Mouse (Mus musculus): ENCODE data around the gene 9130023H24Rik.

DNA sequence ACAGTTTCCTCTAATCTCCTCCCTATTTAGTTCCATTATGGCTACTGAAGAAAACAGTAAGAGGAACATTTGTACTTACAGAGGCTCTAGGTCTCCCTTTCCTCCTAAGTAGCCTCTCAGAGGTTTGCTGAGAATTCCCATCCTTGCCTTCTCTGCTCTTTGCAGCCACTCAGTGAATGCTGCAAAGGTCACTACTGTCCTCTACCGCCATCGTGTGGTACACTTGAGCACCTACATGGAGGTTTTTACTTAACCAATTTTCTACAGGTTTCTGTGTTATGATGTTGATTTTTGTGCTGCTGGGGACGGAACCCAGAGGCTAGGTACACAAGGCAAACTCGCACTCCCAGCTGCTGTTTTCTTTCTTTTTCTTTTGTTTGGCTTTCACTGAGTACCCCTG is 29.6 kb downstream of the 9130023H24Rik start:
- TF ChIP-seq CHD2 (IDR thresholded peaks at IDR 0.05; ENCODE audit: low read depth, low read length) = no peak
- no peak for TF ChIP-seq HCFC1 (IDR thresholded peaks at IDR 0.05; ENCODE audit: borderline replicate concordance, insufficient read depth, low read length)
- no peak for TF ChIP-seq ZNF384 (IDR thresholded peaks at IDR 0.05; ENCODE audit: low read depth, low read length)

All from ES-E14 (cell line).